Mouse (Mus musculus): ENCODE results near the gene Pou2f1.

Pou2f1 gene

DNA sequence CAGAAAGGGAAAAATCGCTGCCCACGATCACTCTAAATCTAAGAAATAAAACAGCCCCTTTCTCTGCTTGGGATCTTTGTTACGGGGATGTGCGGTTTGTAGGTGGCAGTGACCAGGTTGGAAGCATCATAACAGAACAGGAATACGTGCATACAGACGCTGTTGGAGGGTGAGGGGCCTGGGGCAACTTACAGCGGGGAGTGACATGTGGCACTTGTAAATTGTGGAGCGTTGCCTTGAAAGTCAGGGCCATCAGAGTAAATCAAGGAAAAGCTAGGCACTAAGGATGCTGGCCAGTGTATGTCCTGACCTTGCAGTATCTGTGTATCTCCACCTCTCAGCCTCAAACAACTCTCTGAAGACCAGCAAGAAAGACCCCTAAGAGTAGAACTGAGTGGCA lies 154.1 kb downstream of the Pou2f1 start:
- peak; percentile 72 for DNase-seq (ENCODE audit: low read depth)

DNA sequence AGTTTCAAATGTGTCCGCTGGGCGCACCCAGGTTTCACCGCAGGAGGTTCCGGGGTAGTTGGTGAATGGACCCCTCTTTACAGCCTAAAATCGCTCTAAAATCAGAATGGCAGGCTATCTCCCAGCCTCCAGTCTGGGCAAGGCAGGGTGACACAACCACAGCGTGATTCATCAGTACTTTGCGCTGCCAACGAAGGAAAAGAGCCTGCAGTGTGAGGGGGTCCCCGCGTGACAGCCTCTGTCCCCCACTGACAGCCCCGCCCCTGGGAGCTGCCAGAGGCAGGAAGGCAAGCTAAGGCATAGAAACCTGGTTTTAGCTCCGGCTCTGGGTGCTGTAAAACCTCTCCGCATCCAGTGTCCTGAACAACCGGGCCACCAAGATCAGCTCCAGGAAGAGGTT lies 157.1 kb downstream of the Pou2f1 start:
- no peak for DNase-seq (ENCODE audit: low read depth)

DNA sequence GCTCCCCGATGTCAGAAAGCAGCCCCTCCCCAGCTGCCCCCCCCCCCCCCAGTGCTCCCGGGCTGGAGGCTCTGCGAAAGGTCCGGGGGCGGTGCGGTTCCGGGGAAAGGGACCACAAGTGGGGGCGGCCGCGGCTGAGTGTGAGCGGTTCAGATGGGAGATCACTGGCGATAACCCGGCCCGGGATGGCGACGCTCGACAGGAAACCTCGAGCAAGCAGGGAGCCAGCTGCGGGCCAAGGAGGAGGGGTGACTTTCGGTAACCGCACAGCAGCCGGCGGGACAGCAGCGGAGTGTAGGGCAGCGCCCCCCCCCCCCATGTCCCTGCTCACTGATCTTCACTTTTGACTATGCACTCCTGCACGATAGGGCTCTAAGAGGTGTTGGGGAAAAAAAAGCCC lies 157.5 kb downstream of the Pou2f1 start:
- peak; percentile 92 for DNase-seq (ENCODE audit: low read depth)

- peak; percentile 92 for DNase-seq (ENCODE audit: low read depth)
Observed at GRCm38 (mm10) chr1:165844466-165844951, 158.0 kb downstream of the Pou2f1 start.

- peak; percentile 70 for DNase-seq (ENCODE audit: low read depth)
Observed at GRCm38 (mm10) chr1:165843586-165843985, 158.9 kb downstream of the Pou2f1 start.

GRCm38 (mm10) chr1:165842170-165842569 lies 160.3 kb downstream of the Pou2f1 start:
- no peak for DNase-seq (ENCODE audit: low read depth)

GRCm38 (mm10) chr1:165840548-165841230 lies 161.8 kb downstream of the Pou2f1 start:
- DNase-seq (ENCODE audit: low read depth) = peak; percentile 75

DNA sequence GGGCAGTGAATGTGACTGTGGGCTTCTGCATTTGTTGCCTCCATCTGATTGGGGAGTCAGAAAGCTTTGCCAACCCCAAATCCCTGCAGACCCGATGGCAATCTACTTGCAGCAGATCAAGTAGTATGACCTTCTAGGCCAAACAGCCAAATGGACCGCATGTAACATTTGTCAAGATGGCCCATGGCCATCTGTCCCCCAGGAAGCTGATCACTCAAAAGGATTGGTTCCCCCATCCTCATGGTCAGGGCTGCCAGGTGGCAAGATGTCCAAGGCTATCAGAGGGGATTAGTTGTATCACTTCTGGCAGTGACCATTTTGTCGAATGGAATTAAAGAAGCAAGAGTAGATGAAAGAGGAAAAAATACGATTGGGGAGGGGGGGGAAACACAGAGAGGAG lies 163.3 kb downstream of the Pou2f1 start:
- DNase-seq (ENCODE audit: low read depth) = no peak

DNA sequence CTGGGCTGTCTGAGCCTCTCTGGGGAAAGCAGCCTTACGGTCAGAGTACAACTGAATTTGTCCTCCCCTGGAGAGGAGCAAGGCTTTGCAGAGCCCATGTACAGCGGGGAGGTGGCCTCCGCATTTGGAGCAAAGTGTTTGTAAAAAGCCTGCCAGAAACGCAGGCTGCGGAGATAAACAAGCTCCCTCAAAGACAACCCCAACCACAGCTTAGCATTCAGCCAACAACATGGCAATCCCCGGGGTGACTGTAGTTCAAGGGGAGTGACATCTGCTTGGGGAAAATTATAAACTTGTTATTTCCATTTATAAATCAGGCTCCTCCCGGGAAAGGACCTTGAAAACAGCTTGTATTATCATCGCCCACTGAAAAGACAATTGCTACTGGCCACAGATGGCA lies 164.9 kb downstream of the Pou2f1 start:
- DNase-seq (ENCODE audit: low read depth) = peak; percentile 75

- DNase-seq (ENCODE audit: low read depth) = no peak
Observed at GRCm38 (mm10) chr1:165836461-165836860, 166.0 kb downstream of the Pou2f1 start.

- DNase-seq (ENCODE audit: low read depth) = no peak
Observed at GRCm38 (mm10) chr1:165834633-165834975, 167.9 kb downstream of the Pou2f1 start.

DNA sequence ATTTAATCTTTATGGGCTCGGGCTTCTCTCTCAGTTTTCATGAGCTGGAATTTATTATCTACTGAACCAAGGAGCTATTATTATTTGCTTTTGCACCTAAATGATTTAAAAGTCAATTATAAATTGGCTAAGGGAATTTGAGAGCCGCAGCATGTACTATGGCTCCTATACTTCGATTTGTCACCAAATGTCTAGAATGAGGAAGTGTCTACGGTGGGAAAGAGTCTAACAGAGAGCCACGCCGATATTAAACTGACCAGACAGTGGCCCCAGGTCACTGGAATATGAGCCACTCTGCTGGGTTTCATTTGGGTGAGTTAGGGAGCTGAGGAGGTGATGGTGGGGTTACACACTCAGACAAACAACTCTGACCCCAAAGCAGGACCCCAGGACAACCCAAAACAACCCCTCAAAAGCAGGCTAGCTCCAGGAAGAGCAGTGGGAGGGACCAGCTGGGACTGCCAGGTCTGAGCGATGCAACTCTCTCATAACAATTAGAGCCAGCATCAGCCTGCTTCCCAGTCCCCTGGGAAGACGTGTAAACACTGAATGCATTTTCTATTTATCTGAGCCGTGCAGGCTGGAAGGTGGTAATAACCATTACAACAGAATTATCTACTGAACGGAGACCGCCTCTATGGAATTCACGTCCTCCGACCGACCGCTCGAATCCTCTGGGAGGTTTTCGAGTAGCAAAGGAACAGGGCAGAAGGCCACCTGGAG lies 168.4 kb downstream of the Pou2f1 start:
- no peak for DNase-seq (ENCODE audit: low read depth)

- DNase-seq (ENCODE audit: low read depth) = no peak
Observed at GRCm38 (mm10) chr1:165833244-165833643, 169.2 kb downstream of the Pou2f1 start.

DNA sequence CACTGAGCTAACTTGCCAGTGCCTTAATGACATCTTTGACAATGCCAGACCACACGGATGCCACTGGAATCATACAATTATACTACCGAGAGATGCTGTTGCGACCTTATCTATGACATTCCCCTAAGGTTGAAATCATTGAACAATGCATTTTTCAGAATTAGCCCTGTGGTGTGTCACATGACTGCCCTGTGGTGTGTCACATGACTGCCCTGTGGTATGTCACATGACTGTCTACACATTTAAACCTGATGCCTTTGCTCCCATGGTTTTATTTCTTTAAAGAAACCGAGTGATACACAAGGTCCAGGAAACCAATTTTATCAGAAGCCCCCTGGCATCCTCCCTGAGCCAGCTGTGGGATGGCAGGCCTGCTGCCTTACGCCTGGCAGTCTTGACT lies 172.6 kb downstream of the Pou2f1 start:
- no peak for DNase-seq (ENCODE audit: low read depth)

- peak; percentile 55 for DNase-seq (ENCODE audit: low read depth)
Observed at GRCm38 (mm10) chr1:165828615-165829014, 173.9 kb downstream of the Pou2f1 start.

- DNase-seq (ENCODE audit: low read depth) = peak; percentile 56
Observed at GRCm38 (mm10) chr1:165828173-165828572, 174.3 kb downstream of the Pou2f1 start.

DNA sequence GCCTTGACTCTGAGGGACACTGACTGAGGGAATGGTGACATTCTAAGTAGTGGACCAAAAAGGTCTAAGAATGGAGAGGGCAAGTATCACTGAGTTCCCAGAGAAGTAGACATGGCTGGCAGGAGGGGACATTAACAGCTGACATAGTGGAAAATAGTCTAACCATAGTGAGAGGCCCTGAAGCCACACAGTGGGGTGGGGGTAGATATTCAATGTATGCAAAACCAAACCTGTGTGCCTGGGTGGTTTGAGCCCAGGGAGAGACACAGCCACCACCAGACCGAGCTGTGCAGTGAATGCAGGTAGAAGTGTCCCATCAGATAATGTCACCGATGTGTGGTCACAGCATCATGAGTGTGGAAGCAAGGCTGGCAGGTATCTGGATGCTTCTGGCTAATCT lies 180.4 kb downstream of the Pou2f1 start:
- peak; percentile 68 for DNase-seq (ENCODE audit: low read depth)

GRCm38 (mm10) chr1:165819147-165819546 lies 183.3 kb downstream of the Pou2f1 start:
- DNase-seq (ENCODE audit: low read depth) = no peak

DNA sequence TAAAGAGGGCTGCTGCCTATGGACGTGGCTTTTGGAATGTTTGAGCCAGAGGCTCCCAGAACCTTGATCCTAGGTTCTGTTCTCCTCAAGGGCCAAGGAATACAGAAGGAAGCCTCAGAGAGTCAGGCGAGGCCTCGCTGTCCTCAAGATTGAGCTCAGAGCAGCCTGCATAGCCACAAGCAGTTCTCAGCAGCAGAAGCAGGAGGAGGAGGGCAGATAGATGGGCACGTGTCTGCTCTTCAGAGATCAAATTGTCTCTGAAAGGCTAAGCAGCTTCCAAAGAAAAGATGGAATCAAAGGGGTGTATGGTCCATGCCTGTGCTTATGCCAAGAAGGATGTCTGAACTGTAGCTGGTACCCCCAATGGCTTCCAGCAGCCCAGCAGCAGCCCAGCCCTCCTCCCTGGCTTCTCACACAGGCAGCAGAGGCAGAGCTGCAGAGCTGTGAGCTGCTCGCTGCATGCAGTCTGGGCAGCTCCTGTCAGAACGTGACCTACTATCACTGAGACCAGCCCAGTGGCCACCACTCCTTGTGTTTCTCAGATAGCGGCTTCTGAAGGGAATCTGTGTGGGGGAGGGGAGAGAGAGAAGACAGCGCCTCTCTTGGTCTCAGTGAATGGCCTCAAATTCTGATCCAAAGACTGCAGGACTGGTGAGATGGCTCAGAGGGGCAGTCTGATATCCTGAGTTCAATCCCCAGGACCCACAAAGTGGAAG lies 184.2 kb downstream of the Pou2f1 start:
- no peak for DNase-seq (ENCODE audit: low read depth)

DNA sequence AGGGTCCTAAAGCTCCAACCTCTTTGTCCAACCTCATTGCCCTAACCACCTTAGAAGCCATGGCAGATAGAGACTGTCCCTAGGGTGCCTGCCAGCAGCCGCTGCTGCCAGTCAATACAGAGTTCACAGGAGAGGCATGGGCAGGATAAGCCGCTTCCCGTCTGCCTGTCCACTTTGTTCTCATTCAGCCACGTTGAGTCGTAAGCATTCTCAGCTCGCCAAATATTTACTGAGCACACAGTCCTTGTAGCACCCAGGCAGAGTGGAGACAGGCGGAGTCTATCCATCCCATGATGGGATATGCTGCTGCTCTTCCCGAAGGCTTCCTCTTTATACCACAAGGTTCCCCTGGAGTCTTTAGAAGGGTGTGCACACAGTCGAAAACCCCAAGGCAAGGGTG lies 185.2 kb downstream of the Pou2f1 start:
- DNase-seq (ENCODE audit: low read depth) = no peak

GRCm38 (mm10) chr1:165816391-165816790 lies 186.1 kb downstream of the Pou2f1 start:
- DNase-seq (ENCODE audit: low read depth) = peak; percentile 76

Data from induced T-regulatory cell, adult 2 months (primary cell).